Mouse (Mus musculus): ENCODE measurements around the gene Mtmr12. TPM values are rescaled to one million over a fixed set of nuclear protein-coding genes. Genes with fewer than 3 reads are reported as not detected.
A peak's percentile ranks its signal among the peaks of the same experiment; 100 is the strongest.

Mtmr12 gene
- polyA plus RNA-seq, 1 experiment from 2014 or later, result 15.0 TPM

GRCm38 (mm10) chr15:12320441-12321090 lies 115.7 kb downstream of the Mtmr12 start:
- H3K27me3 ChIP-seq, result peaks cover 4% of the 10 kb centered on the region; the same call in 1 of the 2 replicates
- WGBS, result 3% methylated on average over 22 of the region's 22 CpGs
- H3K4me3 ChIP-seq, result peak overlapping the region; percentile 98
- H3K36me3 ChIP-seq, result no peaks in the 10 kb centered on the region
- no peak for ATAC-seq (ENCODE audit: insufficient number of reproducible peaks, low FRiP score, low TSS enrichment, low read depth)
- H3K9ac ChIP-seq, result peak overlapping the region; percentile 75
- no peaks in the 10 kb centered on the region for H3K9me3 ChIP-seq
- H3K27ac ChIP-seq, result peak overlapping the region; percentile 91
- H3K4me1 ChIP-seq, result peaks cover 6% of the 10 kb centered on the region
- H3K4me2 ChIP-seq, result peak overlapping the region; percentile 70

- no peaks in the 10 kb centered on the region for H3K9me3 ChIP-seq
- peak within 1 kb of the TSS; percentile 70 for H3K4me2 ChIP-seq
- peaks cover 6% of the 10 kb centered on the region for H3K4me1 ChIP-seq
- WGBS, result under 1% methylated on average over 74 of the region's 74 CpGs
- H3K27me3 ChIP-seq, result peaks cover 4% of the 10 kb centered on the region; the same call in 1 of the 2 replicates
- peak; percentile 91 for ATAC-seq (ENCODE audit: insufficient number of reproducible peaks, low FRiP score, low TSS enrichment, low read depth)
- H3K9ac ChIP-seq, result peak within 1 kb of the TSS; percentile 89
- H3K27ac ChIP-seq, result peak within 1 kb of the TSS; percentile 91
- H3K4me3 ChIP-seq, result peak within 1 kb of the TSS; percentile 98
- H3K36me3 ChIP-seq, result no peaks in the 10 kb centered on the region
Measured at GRCm38 (mm10) chr15:12321091-12321787, 116.4 kb downstream of the Mtmr12 start, which contains the start of gene Golph3. Golph3 (plus strand) TSS chr15:12321450.

- Histone ChIP-seq H3K36me3 (no peaks in the 10 kb centered on the region), H3K27ac (peak within 1 kb of the TSS; percentile 91), H3K9me3 (no peaks in the 10 kb centered on the region), H3K4me2 (peak within 1 kb of the TSS; percentile 70), H3K4me3 (peak within 1 kb of the TSS; percentile 98), H3K27me3 (peaks cover 4% of the 10 kb centered on the region; the same call in 1 of the 2 replicates), H3K4me1 (peaks cover 8% of the 10 kb centered on the region), H3K9ac (peak within 1 kb of the TSS; percentile 89)
- under 1% methylated on average over 67 of the region's 70 CpGs for WGBS
- ATAC-seq (ENCODE audit: insufficient number of reproducible peaks, low FRiP score, low TSS enrichment, low read depth), result no peak
Measured at GRCm38 (mm10) chr15:12321788-12322621, 117.2 kb downstream of the Mtmr12 start, which contains the start of gene 1810049J17Rik. 1810049J17Rik (minus strand) TSS chr15:12321899.

GRCm38 (mm10) chr15:12322676-12323402 lies 118.0 kb downstream of the Mtmr12 start:
- Histone ChIP-seq H3K4me2 (peak overlapping the region; percentile 70), H3K4me3 (peak overlapping the region; percentile 98), H3K4me1 (peaks cover 8% of the 10 kb centered on the region), H3K9me3 (no peaks in the 10 kb centered on the region), H3K36me3 (no peaks in the 10 kb centered on the region; the same call in 1 of the 2 replicates), H3K9ac (peak overlapping the region; percentile 89; the same call in 1 of the 2 replicates), H3K27me3 (peaks cover 4% of the 10 kb centered on the region; the same call in 1 of the 2 replicates), H3K27ac (peak overlapping the region; percentile 91; the same call in 1 of the 2 replicates)
- 5% methylated on average over 9 of the region's 9 CpGs for WGBS
- ATAC-seq (ENCODE audit: insufficient number of reproducible peaks, low FRiP score, low TSS enrichment, low read depth), result no peak

MicroRNAs encoded within 50 kb of the gene (microRNA counts, 519-probe panel; counts per million panel counts)
- microRNA mmu-miR-1898, result not detected

Small RNA genes within 50 kb of the gene (microRNA-seq; reads per million reads assigned to microRNA genes)
- not detected for gene Mir1898

Other genes with a start within 250 kb of the Mtmr12 start
- gene Sub1, start 208.0 kb upstream of the Mtmr12 start, polyA plus RNA-seq (2015; fragmentation: Nextera tagmentation; extraction: Ambion mirVana), result 659 and 669 TPM in 2 replicates
- 128 TPM in 2 replicates for gene Zfr, start 87.2 kb upstream of the Mtmr12 start, polyA plus RNA-seq (2015; fragmentation: Nextera tagmentation; extraction: Ambion mirVana)
- gene Golph3, start 116.4 kb downstream of the Mtmr12 start, polyA plus RNA-seq (2015; fragmentation: Nextera tagmentation; extraction: Ambion mirVana), result 78.0 and 87.2 TPM in 2 replicates
- 0.59 and 0.89 TPM in 2 replicates for gene 1810049J17Rik, start 116.9 kb downstream of the Mtmr12 start, polyA plus RNA-seq (2015; fragmentation: Nextera tagmentation; extraction: Ambion mirVana)